Mouse (Mus musculus): ENCODE data around the gene Slc12a3.

- TF ChIP-seq CTCF (IDR thresholded peaks at IDR 0.05; ENCODE audit: control insufficient read depth, insufficient read depth, insufficient read length) (no peak), MYOD1 (IDR thresholded peaks at IDR 0.05; ENCODE audit: control insufficient read depth, insufficient read length, low read depth) (no peak), FOSL1 (IDR thresholded peaks at IDR 0.05; ENCODE audit: insufficient read depth, low read length, poor library complexity, severe bottlenecking) (no peak), MYOG (IDR thresholded peaks at IDR 0.05; ENCODE audit: control insufficient read depth, extremely low read depth, insufficient read length) (no peak), CEBPB (IDR thresholded peaks at IDR 0.05; ENCODE audit: low read depth) (no peak)
These were observed 6.9 kb upstream of the Slc12a3 start for GRCm38 (mm10) chr8:94322083-94322482.

All from C2C12 (cell line).